Mouse (Mus musculus) midbrain, embryonic 14.5 days (tissue): ENCODE results near the gene Tbc1d1. TPM values are rescaled to one million over a fixed set of nuclear protein-coding genes. Genes with fewer than 3 reads are reported as not detected.
A peak's percentile ranks its signal among the peaks of the same experiment; 100 is the strongest.

Experiments used
- ATAC-seq: fragments of 200-750 bp; cut with Nextera tagmentation; 2 replicates; pipeline ENCODE4 v1.8.0; 2017; ENCODE audit warnings: moderate number of reproducible peaks, moderate library complexity; ENCODE audit not compliant: low FRiP score, low TSS enrichment
- DNase-seq: peaks from one replicate; pipeline ENCODE4 v3.0.0-alpha.2; 2015
- H3K27ac ChIP-seq: fragments of 300-500 bp; sonication (generic); replicated peaks from 2 replicates; pipeline ENCODE4 v1.5.1; 2014; ENCODE audit warnings: mild to moderate bottlenecking, low read depth, low read length, moderate library complexity
- H3K27me3 ChIP-seq: fragments of 300-500 bp; sonication (generic); 2 replicates; pipeline ENCODE4 v1.6.1; 2014; ENCODE audit warnings: low read length, control low read depth, mixed read lengths; ENCODE audit not compliant: control insufficient read depth, insufficient read depth
- H3K36me3 ChIP-seq: fragments of 300-500 bp; sonication (generic); 2 replicates; pipeline ENCODE4 v1.6.1; 2014; ENCODE audit warnings: low read length, control low read depth; ENCODE audit not compliant: control insufficient read depth, insufficient read depth
- H3K4me1 ChIP-seq: fragments of 300-500 bp; sonication (generic); 2 replicates; pipeline ENCODE4 v1.6.1; 2014; ENCODE audit warnings: mild to moderate bottlenecking, antibody characterized with exemption, low read length, control low read depth; ENCODE audit not compliant: control insufficient read depth, insufficient read depth
- H3K4me2 ChIP-seq: fragments of 300-500 bp; sonication (generic); 2 replicates; pipeline ENCODE4 v1.6.1; 2014; ENCODE audit warnings: mild to moderate bottlenecking, low read length, moderate library complexity
- H3K4me3 ChIP-seq: fragments of 300-500 bp; sonication (generic); replicated peaks from 2 replicates; pipeline ENCODE4 v1.5.1; 2014; ENCODE audit warnings: low read depth, low read length
- H3K9ac ChIP-seq: fragments of 300-500 bp; sonication (generic); replicated peaks from 2 replicates; pipeline ENCODE4 v1.6.1; 2014; ENCODE audit warnings: mild to moderate bottlenecking, low read length, moderate library complexity
- H3K9me3 ChIP-seq: fragments of 300-500 bp; sonication (generic); 2 replicates; pipeline ENCODE4 v1.6.1; 2016; ENCODE audit warnings: low read length, control low read depth, mixed read lengths; ENCODE audit not compliant: control insufficient read depth
- WGBS: fragments of 180-500 bp; shearing (Covaris S2); extraction: QIAGEN DNeasy Blood & Tissue Kit; methylation state at CpG from one replicate; pipeline ENCODE4 v1.1.7; 2014; 5-methylcytosine and 5-hydroxymethylcytosine counted together
- polyA plus RNA-seq: library from polyadenylated mRNA; unstranded; fragments of >200 nt; fragmentation: Nextera tagmentation; extraction: Ambion mirVana; gene quantifications from 2 replicates; pipeline ENCODE4 v1.2.1, GENCODE M21; 2014

The Tbc1d1 gene
- polyA plus RNA-seq, 1 experiment from 2014 or later, result 11.7 TPM

GRCm38 (mm10) chr5:64218603-64218999, 62.5 kb downstream of the Tbc1d1 start:
- Histone ChIP-seq H3K4me1 (no peaks in the 10 kb centered on the region), H3K9me3 (no peaks in the 10 kb centered on the region), H3K9ac (no peak overlapping the region), H3K4me3 (no peak overlapping the region), H3K4me2 (no peak overlapping the region), H3K27ac (no peak overlapping the region), H3K27me3 (no peaks in the 10 kb centered on the region), H3K36me3 (no peaks in the 10 kb centered on the region)
- WGBS, result 79% methylated on average over 7 of the region's 7 CpGs
- ATAC-seq (no peak), DNase-seq (no peak)

GRCm38 (mm10) chr5:64220776-64221175, 64.7 kb downstream of the Tbc1d1 start:
- no peak for ATAC-seq
- WGBS, result 93% methylated on average over 4 of the region's 4 CpGs

DNA sequence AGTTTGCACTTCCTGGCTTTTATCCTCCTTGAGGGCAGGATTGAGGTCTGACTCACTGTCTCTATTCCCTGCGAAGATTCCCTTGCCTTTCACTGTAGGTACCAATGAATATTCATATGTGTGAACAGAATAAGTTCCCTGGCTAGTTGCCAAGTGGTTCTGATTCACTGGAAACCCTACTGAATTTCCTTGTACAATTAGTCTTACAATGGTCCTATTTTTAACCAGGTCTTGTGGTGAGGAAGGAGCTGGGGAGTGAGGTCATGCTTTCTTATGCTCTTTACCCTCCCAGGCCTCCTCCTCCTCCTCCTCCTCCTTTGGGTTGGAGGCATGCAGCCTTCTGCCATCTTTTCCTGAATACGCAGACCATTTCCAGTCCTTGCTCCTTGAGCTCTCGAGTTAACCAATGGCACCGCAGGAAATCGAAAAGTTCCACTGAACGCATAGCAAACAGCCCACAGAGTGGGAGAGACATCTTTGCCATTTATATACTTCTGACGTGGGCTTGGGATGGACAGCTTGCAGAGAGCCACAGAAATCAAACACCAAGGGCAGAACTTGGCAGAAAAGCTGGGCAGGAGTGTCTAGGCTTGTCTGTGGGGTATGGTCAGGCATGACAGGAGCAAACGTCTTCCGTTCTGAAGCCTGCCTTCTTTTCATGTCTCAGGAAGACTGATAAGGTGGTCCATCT, 68.8 kb downstream of the Tbc1d1 start:
- H3K36me3 ChIP-seq, result no peaks in the 10 kb centered on the region
- no peak overlapping the region for H3K4me2 ChIP-seq
- H3K9me3 ChIP-seq, result no peaks in the 10 kb centered on the region
- H3K4me3 ChIP-seq, result no peak overlapping the region
- ATAC-seq, result peak; percentile 59
- peak; percentile 81 for DNase-seq
- no peak overlapping the region for H3K9ac ChIP-seq
- H3K4me1 ChIP-seq, result peaks cover 3% of the 10 kb centered on the region; the same call in 1 of the 2 replicates
- no peak overlapping the region for H3K27ac ChIP-seq
- WGBS, result 64% methylated on average over 9 of the region's 9 CpGs
- H3K27me3 ChIP-seq, result no peaks in the 10 kb centered on the region

More at GRCm38 (mm10) chr5:64220776-64221175, 64.7 kb downstream of the Tbc1d1 start:
- Histone ChIP-seq H3K9ac (no peak overlapping the region), H3K4me3 (no peak overlapping the region), H3K9me3 (no peaks in the 10 kb centered on the region), H3K4me2 (no peak overlapping the region), H3K27me3 (no peaks in the 10 kb centered on the region), H3K4me1 (peaks cover 3% of the 10 kb centered on the region; the same call in 1 of the 2 replicates), H3K36me3 (no peaks in the 10 kb centered on the region), H3K27ac (no peak overlapping the region)
- DNase-seq, result no peak

DNA sequence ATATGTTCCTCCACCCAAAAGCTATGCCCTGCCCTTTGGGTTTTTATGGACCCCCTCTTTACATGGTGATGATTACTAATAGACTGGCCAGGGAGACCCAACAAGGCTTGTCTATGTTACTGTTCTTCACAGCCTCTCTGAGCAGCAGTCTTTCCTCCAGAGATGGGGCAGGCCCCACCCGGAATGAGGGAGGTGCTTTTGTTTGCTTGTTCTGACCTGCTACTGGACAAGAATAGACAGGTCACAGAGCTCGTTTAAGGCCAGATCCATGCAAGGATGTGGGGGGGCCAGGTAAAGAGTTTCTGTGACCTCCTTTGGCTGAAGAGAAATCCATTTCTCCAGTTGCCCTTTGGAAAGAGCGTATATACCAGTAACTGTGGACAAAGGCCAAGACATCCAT, 72.1 kb downstream of the Tbc1d1 start:
- H3K36me3 ChIP-seq, result no peaks in the 10 kb centered on the region
- no peak overlapping the region for H3K27ac ChIP-seq
- WGBS, result 86% methylated on average over 3 of the region's 3 CpGs

DNA sequence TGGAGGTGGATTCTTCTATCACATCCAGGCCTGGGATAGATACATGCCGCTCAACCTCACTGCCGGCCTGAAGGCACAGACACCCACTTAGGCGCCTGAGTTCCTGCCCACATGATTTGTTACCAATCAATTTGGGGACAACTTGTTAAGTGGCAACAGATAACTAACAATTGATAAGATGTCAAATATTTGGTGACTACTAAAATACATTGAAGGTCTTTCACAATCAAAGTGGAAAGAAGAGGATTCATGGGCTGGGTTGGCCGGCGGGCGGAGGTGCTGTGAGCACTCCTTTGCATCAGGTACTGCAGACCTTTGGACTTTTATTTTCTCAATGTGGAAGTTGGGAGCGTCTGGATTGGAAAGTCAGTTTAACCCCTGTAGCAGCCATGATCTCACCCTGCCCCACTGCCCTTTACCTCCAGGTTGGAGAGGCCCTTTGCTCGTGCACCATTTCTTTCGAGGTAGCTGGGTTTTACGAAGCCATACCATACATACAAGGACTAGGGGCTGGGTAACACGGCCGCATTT, 73.3 kb downstream of the Tbc1d1 start:
- H3K9me3 ChIP-seq, result no peaks in the 10 kb centered on the region
- H3K4me1 ChIP-seq, result peaks cover 9% of the 10 kb centered on the region; the same call in 1 of the 2 replicates
- peak overlapping the region; percentile 97 for H3K4me2 ChIP-seq
- ATAC-seq (no peak), DNase-seq (no peak)
- H3K27ac ChIP-seq, result no peak overlapping the region
- no peaks in the 10 kb centered on the region for H3K36me3 ChIP-seq
- 43% methylated on average over 12 of the region's 12 CpGs for WGBS
- peak overlapping the region; percentile 72; the same call in 1 of the 2 replicates for H3K9ac ChIP-seq
- H3K4me3 ChIP-seq, result peak overlapping the region; percentile 68
- no peaks in the 10 kb centered on the region for H3K27me3 ChIP-seq

More for the DNA sequence above, 72.1 kb downstream of the Tbc1d1 start:
- no peaks in the 10 kb centered on the region for H3K27me3 ChIP-seq
- no peak overlapping the region for H3K4me2 ChIP-seq
- H3K9ac ChIP-seq, result no peak overlapping the region
- H3K4me3 ChIP-seq, result no peak overlapping the region
- H3K9me3 ChIP-seq, result no peaks in the 10 kb centered on the region
- ATAC-seq, result no peak
- DNase-seq, result no peak
- peaks cover 10% of the 10 kb centered on the region; the same call in 1 of the 2 replicates for H3K4me1 ChIP-seq

DNA sequence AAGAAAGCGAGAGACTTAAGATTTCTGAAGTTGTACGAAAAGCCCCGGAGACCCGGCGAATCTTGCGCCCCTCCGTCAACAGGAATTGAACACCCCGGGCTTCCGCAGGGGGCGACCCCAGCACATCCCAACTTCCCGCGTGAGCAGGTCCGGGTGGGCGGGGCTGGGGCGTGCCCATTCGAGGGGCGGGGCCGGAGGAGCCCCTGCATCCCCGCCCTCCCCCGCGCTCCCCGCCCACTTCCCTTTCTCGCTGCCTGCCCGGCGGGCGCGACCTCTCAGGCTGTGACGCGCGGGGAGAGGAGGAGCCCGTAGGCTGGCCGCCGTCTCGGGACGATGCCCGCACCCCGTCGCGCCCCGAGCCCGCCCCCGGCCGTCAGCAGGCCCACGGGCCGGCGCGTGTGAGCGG, 74.0 kb downstream of the Tbc1d1 start:
- peak overlapping the region; percentile 68 for H3K4me3 ChIP-seq
- H3K27me3 ChIP-seq, result no peaks in the 10 kb centered on the region
- H3K4me1 ChIP-seq, result peaks cover 7% of the 10 kb centered on the region; the same call in 1 of the 2 replicates
- DNase-seq, result peak; percentile 92
- H3K4me2 ChIP-seq, result peak overlapping the region; percentile 97
- no peaks in the 10 kb centered on the region for H3K9me3 ChIP-seq
- WGBS, result 2% methylated on average over 31 of the region's 48 CpGs
- H3K36me3 ChIP-seq, result no peaks in the 10 kb centered on the region
- 0 out of 2 replicates have a peak overlapping the region, but pooled peaks have one; percentile 41 for H3K27ac ChIP-seq
- peak; percentile 92 for ATAC-seq
- H3K9ac ChIP-seq, result peak overlapping the region; percentile 72

DNA sequence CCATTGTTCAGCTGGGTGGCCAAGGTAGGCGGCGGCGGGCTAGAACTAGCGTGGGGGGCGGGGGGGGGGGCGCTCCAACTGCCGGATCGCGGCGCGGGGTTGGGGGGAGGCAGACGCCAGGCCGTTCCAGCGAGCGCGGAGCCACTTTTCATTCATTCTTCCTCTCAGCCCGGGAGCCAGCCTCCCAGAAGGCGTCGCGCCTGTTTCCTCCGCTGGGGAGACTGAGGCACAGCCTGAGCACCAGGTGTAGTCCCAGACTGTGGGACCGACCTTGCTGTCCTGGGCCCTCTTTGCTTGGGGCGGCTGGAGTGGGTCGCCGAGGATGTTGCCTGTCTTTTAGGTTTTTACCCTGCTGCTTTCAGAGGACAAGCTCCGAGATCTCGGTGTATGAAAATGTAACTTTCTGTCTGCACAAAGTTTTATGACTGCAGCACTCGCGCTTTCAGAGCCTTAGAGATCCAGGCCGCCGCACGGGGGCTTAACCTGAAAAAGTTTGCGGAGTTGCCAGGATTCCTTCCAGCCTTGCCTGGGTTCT, 74.5 kb downstream of the Tbc1d1 start:
- Histone ChIP-seq H3K4me3 (peak overlapping the region; percentile 68), H3K4me1 (peaks cover 7% of the 10 kb centered on the region; the same call in 1 of the 2 replicates), H3K9ac (peak overlapping the region; percentile 72), H3K36me3 (no peaks in the 10 kb centered on the region), H3K27me3 (no peaks in the 10 kb centered on the region), H3K4me2 (peak overlapping the region; percentile 97), H3K27ac (0 out of 2 replicates have a peak overlapping the region, but pooled peaks have one; percentile 41), H3K9me3 (no peaks in the 10 kb centered on the region)
- 1% methylated on average over 31 of the region's 33 CpGs for WGBS
- DNase-seq, result peak; percentile 65
- ATAC-seq, result peak; percentile 66

GRCm38 (mm10) chr5:64232872-64233271, 76.8 kb downstream of the Tbc1d1 start:
- ATAC-seq, result no peak
- no peaks in the 10 kb centered on the region for H3K36me3 ChIP-seq
- no peaks in the 10 kb centered on the region for H3K9me3 ChIP-seq
- no peak overlapping the region for H3K27ac ChIP-seq
- H3K4me3 ChIP-seq, result no peak overlapping the region
- H3K9ac ChIP-seq, result no peak overlapping the region
- 87% methylated on average over 9 of the region's 9 CpGs for WGBS
- no peak overlapping the region for H3K4me2 ChIP-seq
- no peaks in the 10 kb centered on the region for H3K27me3 ChIP-seq
- no peak for DNase-seq
- H3K4me1 ChIP-seq, result peaks cover 7% of the 10 kb centered on the region; the same call in 1 of the 2 replicates
